Mouse (Mus musculus) liver, postnatal 0 days (tissue): ENCODE data around the gene Tmem88b. TPM values are rescaled to one million over a fixed set of nuclear protein-coding genes. Genes with fewer than 3 reads are reported as not detected.

Experiments
- ATAC-seq: fragments of 200-750 bp; cut with Nextera tagmentation; 2 replicates; pipeline ENCODE4 v1.8.0; 2017; ENCODE audit warnings: mild to moderate bottlenecking, moderate library complexity
- DNase-seq: peaks from one replicate; pipeline ENCODE4 v3.0.0-alpha.2; 2016
- H3K27ac ChIP-seq: fragments of 300-500 bp; sonication (generic); 2 replicates; pipeline ENCODE4 v1.5.1; 2014; ENCODE audit warnings: antibody characterized with exemption, moderate library complexity, mild to moderate bottlenecking, low read depth
- H3K27me3 ChIP-seq: fragments of 300-500 bp; sonication (generic); 2 replicates; pipeline ENCODE4 v1.6.1; 2014; ENCODE audit warnings: low read length, control low read depth, mixed read lengths; ENCODE audit not compliant: insufficient read depth
- H3K36me3 ChIP-seq: fragments of 300-500 bp; sonication (generic); replicated peaks from 2 replicates; pipeline ENCODE4 v1.6.1; 2014; ENCODE audit warnings: mild to moderate bottlenecking, control low read depth, low read length, moderate library complexity, mixed read lengths; ENCODE audit not compliant: insufficient read depth
- H3K4me1 ChIP-seq: fragments of 300-500 bp; sonication (generic); 2 replicates; pipeline ENCODE4 v1.6.1; 2014; ENCODE audit warnings: antibody characterized with exemption, mild to moderate bottlenecking, control low read depth; ENCODE audit not compliant: insufficient read depth
- H3K4me2 ChIP-seq: fragments of 300-500 bp; sonication (generic); 2 replicates; pipeline ENCODE4 v1.6.1; 2014; ENCODE audit warnings: low read depth, mild to moderate bottlenecking, low read length, moderate library complexity, mixed read lengths
- H3K4me3 ChIP-seq: fragments of 300-500 bp; sonication (generic); 2 replicates; pipeline ENCODE4 v1.5.1; 2014; ENCODE audit warnings: low read depth, low read length
- H3K9ac ChIP-seq: fragments of 300-500 bp; sonication (generic); replicated peaks from 2 replicates; pipeline ENCODE4 v1.6.1; 2014; ENCODE audit warnings: mild to moderate bottlenecking, moderate library complexity
- H3K9me3 ChIP-seq: fragments of 300-500 bp; sonication (generic); 2 replicates; pipeline ENCODE4 v1.6.1; 2016; ENCODE audit warnings: mild to moderate bottlenecking, control low read depth, low read length, mixed read lengths
- CTCF ChIP-seq: sonication (generic); IDR thresholded peaks from 2 replicates; pipeline ENCODE4 v1.5.1; 2016; ENCODE audit warnings: antibody characterized with exemption, low read depth
- EP300 ChIP-seq: IDR thresholded peaks from 2 replicates; pipeline ENCODE4 v1.6.1; 2016; ENCODE audit warnings: antibody characterized with exemption, low read depth, mild to moderate bottlenecking
- WGBS: fragments of 180-500 bp; shearing (Covaris S2); extraction: QIAGEN DNeasy Blood & Tissue Kit; methylation state at CpG from one replicate; pipeline ENCODE4 v1.1.7; 2014; ENCODE audit not compliant: insufficient replicate concordance; 5-methylcytosine and 5-hydroxymethylcytosine counted together
- polyA plus RNA-seq: library from polyadenylated mRNA; unstranded; fragments of >200 nt; fragmentation: Nextera tagmentation; extraction: Ambion mirVana; gene quantifications from 2 replicates; pipeline ENCODE4 v1.2.1, GENCODE M21; 2015

Tmem88b gene
- polyA plus RNA-seq, 1 experiment from 2014 or later: 0.40 TPM

GRCm38 (mm10) chr4:155811929-155812664 lies 26.4 kb upstream of the Tmem88b start, which contains the start of gene Ccnl2:
Ccnl2 (plus strand) TSS chr4:155812489.
- TF ChIP-seq EP300: peak; percentile 26; the same call in 1 of the 2 replicates
- no peak for TF ChIP-seq CTCF
- Histone ChIP-seq H3K4me3 (peak within 1 kb of the TSS; percentile 100), H3K36me3 (peaks cover 75% of the 10 kb centered on the region), H3K4me2 (peak within 1 kb of the TSS; percentile 95), H3K4me1 (peaks cover 22% of the 10 kb centered on the region), H3K9ac (peak within 1 kb of the TSS; percentile 100), H3K9me3 (no peaks in the 10 kb centered on the region), H3K27ac (peak within 1 kb of the TSS; percentile 96), H3K27me3 (no peaks in the 10 kb centered on the region)
- under 1% methylated on average over 50 of the region's 60 CpGs for WGBS
- DNase-seq (peak; percentile 98), ATAC-seq (peak; percentile 99)

GRCm38 (mm10) chr4:155807841-155808240 lies 22.2 kb upstream of the Tmem88b start:
- WGBS: 87% methylated on average over 3 of the region's 3 CpGs
- no peak overlapping the region for H3K9ac ChIP-seq
- H3K27me3 ChIP-seq: no peaks in the 10 kb centered on the region
- H3K9me3 ChIP-seq: no peaks in the 10 kb centered on the region
- no peak overlapping the region for H3K27ac ChIP-seq
- DNase-seq (no peak), ATAC-seq (no peak)
- peaks cover 23% of the 10 kb centered on the region for H3K4me1 ChIP-seq
- TF ChIP-seq CTCF (no peak), EP300 (no peak)
- no peak overlapping the region for H3K4me2 ChIP-seq
- H3K36me3 ChIP-seq: peaks cover 52% of the 10 kb centered on the region
- no peak overlapping the region for H3K4me3 ChIP-seq

DNA sequence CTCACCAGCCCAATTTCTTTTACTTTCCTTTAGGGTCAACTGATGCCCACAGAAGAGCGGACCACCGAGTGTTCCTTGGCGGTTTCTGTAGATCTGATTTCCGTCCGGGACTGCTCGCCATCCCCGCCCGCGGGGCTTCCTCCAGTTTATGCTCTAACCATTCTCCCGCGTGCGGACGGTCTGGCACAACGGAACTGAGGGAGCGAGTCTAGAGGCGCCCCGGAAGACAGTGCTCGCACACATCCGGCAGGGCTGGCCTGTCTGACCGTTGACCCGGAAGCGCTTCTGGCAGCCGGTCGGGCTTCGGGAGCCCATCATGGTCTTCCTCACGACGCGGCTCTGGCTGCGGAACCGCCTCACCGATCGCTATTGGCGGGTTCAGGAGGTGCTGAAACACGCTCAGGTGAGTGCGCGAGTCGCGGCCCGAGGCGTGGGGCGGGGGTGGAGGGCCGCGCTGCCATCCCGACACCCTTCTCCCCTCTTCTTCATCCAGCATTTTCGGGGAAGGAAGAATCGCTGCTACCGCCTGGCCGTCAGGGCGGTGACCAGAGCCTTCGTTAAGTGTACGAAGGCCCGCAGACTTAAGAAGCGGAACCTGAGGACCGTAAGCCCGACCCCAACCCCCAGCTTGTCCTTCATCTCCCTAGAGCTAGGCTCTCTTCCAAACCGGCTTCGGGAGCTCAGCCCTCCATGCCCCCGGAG lies 17.8 kb upstream of the Tmem88b start:
- peak; percentile 75; the same call in 1 of the 2 replicates for TF ChIP-seq EP300
- peak; percentile 27; the same call in 1 of the 2 replicates for TF ChIP-seq CTCF
- WGBS: under 1% methylated on average over 57 of the region's 58 CpGs
- Histone ChIP-seq H3K4me2 (peak overlapping the region; percentile 76), H3K4me1 (peaks cover 18% of the 10 kb centered on the region), H3K27ac (peak overlapping the region; percentile 88), H3K9ac (peak overlapping the region; percentile 85), H3K9me3 (no peaks in the 10 kb centered on the region), H3K27me3 (no peaks in the 10 kb centered on the region), H3K36me3 (peaks cover 25% of the 10 kb centered on the region), H3K4me3 (peak overlapping the region; percentile 90)
- DNase-seq (peak; percentile 98), ATAC-seq (peak; percentile 99)

DNA sequence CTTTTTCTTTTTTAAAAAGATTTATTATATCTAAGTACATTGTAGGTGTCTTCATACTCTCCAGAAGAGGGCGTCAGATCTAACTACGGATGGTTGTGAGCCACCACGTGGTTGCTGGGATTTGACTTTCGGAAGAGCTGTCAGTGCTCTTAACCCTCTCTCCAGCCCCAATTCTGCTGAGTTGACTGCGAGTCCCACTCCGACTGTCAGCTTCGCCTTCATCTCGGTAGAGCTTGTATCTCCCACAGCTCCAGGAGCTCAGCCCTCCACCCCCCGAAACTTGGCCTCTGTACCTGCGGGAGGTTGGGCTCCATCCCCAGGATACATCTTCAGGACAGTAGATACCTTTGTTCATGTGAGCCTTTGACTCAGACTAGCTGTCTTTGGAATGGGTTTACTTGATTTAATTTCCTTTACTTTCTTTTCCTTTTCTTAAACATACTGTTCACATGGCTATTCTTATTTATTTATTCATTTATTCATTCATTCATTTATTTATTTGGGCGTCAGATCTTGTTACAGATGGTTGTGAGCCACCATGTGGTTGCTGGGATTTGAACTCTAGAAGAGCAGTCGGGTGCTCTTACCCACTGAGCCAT lies 17.2 kb upstream of the Tmem88b start, which contains the start of gene Mrpl20:
Mrpl20 (plus strand) TSS at position 138 of the 599 bp plus-strand sequence.
- Histone ChIP-seq H3K9me3 (no peaks in the 10 kb centered on the region), H3K36me3 (peaks cover 18% of the 10 kb centered on the region), H3K27me3 (no peaks in the 10 kb centered on the region), H3K4me2 (peak within 1 kb of the TSS; percentile 76), H3K4me3 (peak within 1 kb of the TSS; percentile 90), H3K4me1 (peaks cover 18% of the 10 kb centered on the region), H3K9ac (peak within 1 kb of the TSS; percentile 85), H3K27ac (peak within 1 kb of the TSS; percentile 88)
- DNase-seq: no peak
- WGBS: 11% methylated on average over 12 of the region's 12 CpGs
- TF ChIP-seq CTCF: peak; percentile 51
- no peak for TF ChIP-seq EP300
- ATAC-seq: peak; percentile 54

DNA sequence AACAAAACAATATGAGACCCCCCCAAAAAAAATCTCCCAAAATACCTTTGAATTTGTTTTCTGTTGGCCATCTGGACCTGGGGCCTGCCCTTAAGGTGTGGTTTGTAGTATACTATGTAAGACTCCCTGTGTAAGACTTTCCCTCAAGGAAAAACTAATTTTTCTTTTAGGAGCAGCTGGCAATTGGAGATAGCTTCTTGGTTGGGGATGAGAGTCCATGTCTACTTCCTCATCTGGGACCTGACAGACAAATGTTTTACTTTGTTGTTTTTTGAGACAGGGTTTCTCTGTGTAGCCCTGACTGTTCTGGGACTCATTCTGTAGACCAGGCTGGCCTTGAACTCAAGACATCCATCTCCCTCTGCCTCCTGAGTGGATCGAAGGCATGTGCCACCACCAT lies 16.4 kb upstream of the Tmem88b start:
- Histone ChIP-seq H3K27me3 (no peaks in the 10 kb centered on the region), H3K4me2 (no peak overlapping the region), H3K9ac (no peak overlapping the region), H3K4me3 (no peak overlapping the region), H3K36me3 (peaks cover 11% of the 10 kb centered on the region), H3K4me1 (peaks cover 18% of the 10 kb centered on the region), H3K9me3 (no peaks in the 10 kb centered on the region), H3K27ac (no peak overlapping the region)
- no peak for DNase-seq
- ATAC-seq: no peak
- TF ChIP-seq CTCF (no peak), EP300 (no peak)
- WGBS: 80% methylated on average over 1 of the region's 1 CpGs

GRCm38 (mm10) chr4:155793730-155794129 lies 8.1 kb upstream of the Tmem88b start:
- DNase-seq: no peak
- 67% methylated on average over 2 of the region's 2 CpGs for WGBS
- no peak for TF ChIP-seq CTCF
- no peak for TF ChIP-seq EP300
- no peaks in the 10 kb centered on the region for H3K27me3 ChIP-seq
- no peak overlapping the region for H3K4me3 ChIP-seq
- no peak overlapping the region for H3K4me2 ChIP-seq
- ATAC-seq: no peak
- no peak overlapping the region for H3K9ac ChIP-seq
- H3K4me1 ChIP-seq: peaks cover 6% of the 10 kb centered on the region
- H3K27ac ChIP-seq: no peak overlapping the region
- no peaks in the 10 kb centered on the region for H3K9me3 ChIP-seq
- no peaks in the 10 kb centered on the region for H3K36me3 ChIP-seq
